Mouse (Mus musculus): ENCODE data around the gene Zfhx3.

Zfhx3 gene

GRCm38 (mm10) chr8:108101978-108102865, 159.8 kb downstream of the Zfhx3 start:
- peak; percentile 19 for DNase-seq

- DNase-seq: no peak
Observed at GRCm38 (mm10) chr8:108104471-108105098, 162.1 kb downstream of the Zfhx3 start.

DNA sequence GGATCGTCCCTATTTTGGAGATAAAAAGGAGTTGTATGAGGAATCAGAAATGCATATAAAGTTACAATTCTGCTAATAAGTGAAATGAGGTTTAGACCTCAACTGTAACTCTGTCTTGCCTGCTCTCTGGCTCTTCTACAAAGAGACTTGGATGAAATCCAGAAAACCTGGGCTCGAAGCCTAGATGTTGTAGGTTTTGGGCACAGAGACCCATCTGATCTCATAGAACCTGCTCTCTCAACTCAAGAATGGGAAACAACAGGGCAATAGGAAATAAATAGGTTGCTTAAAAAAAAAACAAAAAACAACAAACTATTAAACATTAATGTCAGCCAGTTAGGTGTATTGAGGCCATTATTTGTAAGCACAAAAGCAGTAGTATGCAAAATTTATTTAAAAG, 182.6 kb downstream of the Zfhx3 start:
- peak; percentile 24 for DNase-seq

- DNase-seq: no peak
Observed at GRCm38 (mm10) chr8:108125491-108125890, 183.0 kb downstream of the Zfhx3 start.

- no peak for DNase-seq
Observed at GRCm38 (mm10) chr8:108146536-108146935, 204.1 kb downstream of the Zfhx3 start.

DNA sequence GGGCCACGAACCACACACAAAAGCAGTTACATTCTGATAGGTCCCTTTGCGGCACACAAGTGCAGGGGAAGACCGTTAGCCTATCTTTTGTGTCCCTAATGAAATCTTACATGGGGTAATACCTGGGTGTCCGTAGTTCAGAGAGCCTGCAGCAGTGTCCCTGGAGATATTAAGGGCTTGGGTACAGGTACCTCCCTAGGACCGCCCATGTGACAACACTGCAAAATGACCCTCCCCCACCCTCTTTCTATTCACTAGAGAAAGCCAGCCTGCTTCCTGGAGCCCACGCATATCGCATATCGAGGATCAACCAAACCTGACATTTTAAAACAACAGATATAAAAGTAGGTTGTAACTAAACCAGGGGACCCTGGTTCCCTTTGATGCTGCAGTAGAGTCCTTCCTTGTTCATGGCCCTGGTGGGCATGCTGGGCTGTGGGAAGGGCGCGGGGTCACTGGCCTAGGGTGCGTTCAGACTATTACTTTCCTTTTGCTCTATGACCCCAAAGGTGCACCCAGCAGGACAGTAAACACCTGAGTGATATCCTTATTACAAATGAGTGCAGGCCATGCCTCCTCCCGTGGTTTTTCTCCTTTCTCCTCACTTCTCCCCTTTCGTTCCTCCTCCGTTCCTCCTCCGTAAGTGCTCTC, 206.3 kb downstream of the Zfhx3 start:
- DNase-seq: no peak

GRCm38 (mm10) chr8:108170804-108171203, 228.4 kb downstream of the Zfhx3 start:
- DNase-seq: no peak

GRCm38 (mm10) chr8:108183296-108183695, 240.9 kb downstream of the Zfhx3 start:
- no peak for DNase-seq

- no peak for DNase-seq
Observed at GRCm38 (mm10) chr8:108183948-108184347, 241.5 kb downstream of the Zfhx3 start.

DNA sequence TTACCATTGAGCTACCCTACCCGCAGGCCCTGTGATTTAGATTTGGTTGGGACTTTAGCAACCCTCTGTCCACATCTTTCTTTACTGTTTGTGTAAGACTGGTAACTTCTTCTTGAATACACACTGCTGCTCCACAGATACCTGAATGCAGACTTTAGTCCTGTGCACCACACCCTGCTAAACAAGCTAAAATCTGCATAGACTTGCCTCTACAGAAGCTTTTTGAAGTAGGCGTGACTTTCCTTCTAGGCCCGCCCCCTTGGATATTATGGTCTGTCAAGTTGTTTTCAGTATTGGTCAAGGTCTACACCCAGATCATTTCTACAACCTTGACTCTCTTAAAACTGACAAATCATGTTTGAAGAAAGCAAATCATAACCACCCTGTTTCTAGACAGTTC, 243.8 kb downstream of the Zfhx3 start:
- no peak for DNase-seq

DNA sequence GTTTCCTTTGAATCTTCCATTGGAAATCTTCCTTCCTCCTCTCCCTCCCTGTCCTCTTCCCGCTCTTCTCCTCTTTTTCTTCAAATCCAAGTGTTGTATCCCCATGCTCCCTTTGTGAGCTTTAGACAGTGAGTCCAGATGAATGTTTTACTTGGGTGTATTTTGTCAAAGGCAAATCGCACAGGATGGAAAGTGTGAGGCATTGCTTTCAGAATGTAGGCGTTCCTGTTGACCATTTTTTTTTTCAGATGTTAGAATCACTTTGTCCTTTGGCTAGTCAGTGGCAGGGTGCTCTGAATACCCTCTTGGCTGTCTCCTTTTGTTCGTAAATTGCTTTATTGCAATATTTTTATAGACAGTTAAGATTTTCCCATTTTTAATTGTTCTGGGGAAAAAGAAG, 245.6 kb downstream of the Zfhx3 start:
- no peak for DNase-seq

- DNase-seq: no peak
Observed at GRCm38 (mm10) chr8:108194571-108194970, 252.1 kb downstream of the Zfhx3 start.

- no peak for DNase-seq
Observed at GRCm38 (mm10) chr8:108215026-108215425, 272.6 kb downstream of the Zfhx3 start.

- DNase-seq: no peak
Observed at GRCm38 (mm10) chr8:108218171-108218840, 275.9 kb downstream of the Zfhx3 start.

DNA sequence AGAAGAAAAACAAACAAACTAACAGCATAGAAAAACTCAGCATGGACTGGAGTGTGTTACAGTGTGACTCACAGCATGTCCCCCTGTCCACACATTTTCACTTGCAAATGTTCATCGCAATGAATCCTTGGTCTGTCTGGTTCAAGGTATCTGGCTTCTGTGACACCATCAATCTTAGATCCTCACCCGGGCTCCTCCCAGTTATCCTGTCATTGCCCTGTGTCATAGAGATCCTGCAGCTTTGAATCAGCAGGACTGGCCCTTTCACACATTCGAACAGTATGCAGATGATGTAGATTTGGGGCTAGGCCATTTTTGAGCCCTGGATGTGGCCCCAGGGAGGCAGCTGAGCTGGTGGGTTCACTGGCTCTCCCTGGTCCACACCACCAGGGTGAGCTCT, 278.1 kb downstream of the Zfhx3 start:
- no peak for DNase-seq

DNA sequence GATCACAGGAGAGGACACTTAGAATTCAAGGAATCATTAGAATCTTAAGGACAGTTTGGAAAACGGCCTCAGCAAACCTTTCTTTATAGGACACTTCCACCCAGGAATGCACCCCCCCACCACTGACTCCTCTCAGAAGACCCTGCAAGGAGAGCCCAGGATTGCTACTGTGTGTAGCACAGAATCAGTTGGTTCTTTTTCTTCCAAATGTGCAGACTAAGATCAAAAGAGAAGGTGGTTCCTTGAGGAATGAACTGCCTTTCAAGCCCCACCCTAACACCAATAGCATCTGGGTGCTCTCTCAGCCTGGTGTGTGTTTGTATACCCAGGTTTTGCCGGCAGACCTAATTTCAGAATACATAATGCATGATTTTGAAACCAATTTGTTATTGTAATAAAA, 279.6 kb downstream of the Zfhx3 start:
- DNase-seq: no peak

- DNase-seq: no peak
Observed at GRCm38 (mm10) chr8:108232326-108232725, 289.9 kb downstream of the Zfhx3 start.

GRCm38 (mm10) chr8:108234481-108234880, 292.0 kb downstream of the Zfhx3 start:
- DNase-seq: no peak

- peak; percentile 4 for DNase-seq
Observed at GRCm38 (mm10) chr8:108236715-108237114, 294.3 kb downstream of the Zfhx3 start.

- peak; percentile 16 for DNase-seq
Observed at GRCm38 (mm10) chr8:108239531-108239930, 297.1 kb downstream of the Zfhx3 start.

- DNase-seq: no peak
Observed at GRCm38 (mm10) chr8:108241041-108241690, 298.7 kb downstream of the Zfhx3 start.

DNA sequence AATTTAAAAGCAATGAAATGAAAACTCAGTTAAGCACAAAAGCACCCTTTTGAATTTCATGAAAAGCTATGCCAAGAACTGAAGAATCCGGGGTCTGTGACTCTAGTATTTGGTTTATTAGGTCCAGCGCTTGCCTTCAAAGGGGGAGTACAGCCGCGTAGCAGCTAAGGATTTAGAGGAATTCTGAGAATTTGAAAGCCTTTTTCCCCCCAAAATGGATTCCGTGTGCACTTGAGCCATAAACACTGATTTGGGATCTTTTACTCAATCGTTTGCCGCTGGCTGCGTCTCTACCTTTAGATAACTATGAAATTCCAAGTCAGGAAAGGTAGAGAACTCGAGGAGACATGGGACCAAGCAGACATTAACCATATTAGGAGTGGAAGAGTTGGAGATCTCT, 300.8 kb downstream of the Zfhx3 start:
- DNase-seq: no peak
